Mouse (Mus musculus) effector memory CD4-positive, alpha-beta T cell, adult 7 months (primary cell): ENCODE data around the gene Hdac11. TPM values are rescaled to one million over a fixed set of nuclear protein-coding genes. Genes with fewer than 3 reads are reported as not detected.

Experiments used
- polyA plus RNA-seq: library from polyadenylated mRNA; unstranded; fragments of 100-300 nt; shearing (Covaris generic); gene quantifications from one replicate; pipeline ENCODE4 v1.2.1, GENCODE M21; 2017

The Hdac11 gene
- polyA plus RNA-seq: 0.57 TPM

DNA sequence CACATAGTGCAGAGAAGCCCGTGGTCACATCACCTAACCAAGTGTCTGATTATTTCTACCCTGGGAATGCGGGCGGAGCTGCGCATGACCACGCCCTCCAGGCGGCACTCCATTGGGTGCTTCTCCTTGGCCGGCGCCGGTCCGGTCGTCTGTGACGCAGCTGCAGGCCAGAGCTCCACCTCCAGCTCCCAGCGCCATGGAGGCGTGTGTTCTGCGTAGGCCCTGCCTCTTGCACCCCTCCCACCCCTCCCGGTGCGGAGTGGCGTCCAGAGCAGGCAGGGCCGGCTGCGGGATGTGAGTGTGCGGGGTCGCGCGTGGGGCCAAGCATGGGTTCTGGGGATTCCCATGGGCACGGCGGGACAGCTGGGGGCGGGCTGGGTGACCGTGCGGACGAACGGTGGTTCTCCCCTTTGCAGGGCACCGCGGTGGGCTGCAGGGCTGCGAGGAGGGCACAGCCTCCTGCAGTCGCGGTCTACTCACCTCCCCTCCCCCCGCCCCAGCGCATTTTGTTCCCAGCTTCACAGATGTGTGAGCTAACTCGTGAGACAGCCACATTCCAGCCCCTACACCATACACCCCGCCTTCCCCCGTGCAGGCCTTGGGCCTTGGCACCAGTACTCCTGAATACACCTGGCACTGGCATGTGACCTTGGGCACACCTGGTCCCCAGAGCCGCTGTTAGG, at the start of gene Hdac11:
TSS of gene Hdac11 (plus strand) at position 112 of the 683 bp plus-strand sequence.

DNA sequence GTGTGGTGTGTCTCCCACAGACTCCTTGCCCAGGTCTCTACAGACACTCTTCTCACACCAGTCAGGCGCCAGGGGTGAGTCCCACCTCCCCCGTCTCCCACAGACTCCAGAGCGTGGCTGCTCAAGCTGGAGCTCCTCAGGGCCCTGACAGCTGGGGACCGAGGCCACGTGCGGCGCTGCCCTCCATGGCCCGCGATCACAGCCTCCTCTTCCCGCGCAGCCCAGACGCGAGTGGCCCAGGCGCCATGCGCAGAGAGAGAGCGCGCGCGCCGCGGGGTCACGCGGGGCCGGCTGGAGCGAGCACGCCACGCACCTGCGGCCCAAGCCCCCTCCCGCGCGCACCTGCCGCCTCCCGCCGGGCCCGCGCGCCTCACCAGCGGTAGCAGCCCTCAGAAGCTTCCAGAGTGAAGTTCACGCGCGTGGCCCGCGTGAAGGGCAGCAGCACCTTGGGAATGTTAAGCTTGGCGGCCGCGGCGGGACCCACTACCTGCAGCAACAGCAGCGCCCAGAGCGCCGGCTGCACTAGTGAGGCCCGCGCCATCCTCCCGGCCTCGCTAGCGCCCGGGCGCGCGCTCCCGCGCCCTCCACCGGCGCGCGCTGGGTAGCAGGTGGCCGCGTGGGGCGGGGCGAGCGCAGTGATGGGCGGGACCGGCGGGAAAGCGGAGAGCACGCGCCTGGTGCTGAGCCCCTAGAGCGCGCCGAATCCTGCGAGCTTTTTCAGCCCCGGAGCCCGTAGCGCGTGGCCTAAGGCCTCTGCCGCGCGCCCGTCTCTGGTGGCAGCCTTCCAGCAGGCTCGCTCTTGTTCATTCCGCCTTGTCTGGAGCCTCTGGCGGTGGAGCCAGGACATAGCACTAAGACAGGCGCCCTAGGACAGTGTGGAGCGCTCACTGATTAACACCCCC, 40.0 kb upstream of the Hdac11 start, which contains the start of gene Nup210:
TSS of gene Nup210 (minus strand) at position 586 of the 902 bp plus-strand sequence.

DNA sequence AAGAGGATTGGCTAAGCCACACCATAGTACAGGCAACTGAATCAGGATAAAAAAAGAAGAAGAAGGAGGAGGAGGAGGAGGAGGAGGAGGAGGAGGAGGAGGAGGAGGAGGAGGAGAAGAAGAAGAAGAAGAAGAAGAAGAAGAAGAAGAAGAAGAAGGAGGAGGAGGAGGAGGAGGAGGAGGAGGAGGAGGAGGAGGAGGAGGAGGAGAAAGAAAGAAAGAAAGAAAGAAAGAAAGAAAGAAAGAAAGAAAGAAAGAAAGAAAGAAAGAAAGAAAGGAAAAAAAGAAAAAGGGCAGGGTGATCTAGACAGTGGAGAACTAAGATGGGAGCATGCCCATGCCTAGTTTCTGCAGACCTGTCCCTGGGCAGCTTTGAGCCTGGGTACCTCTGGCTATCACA, 55.7 kb downstream of the Hdac11 start, which contains the start of gene Fbln2:
TSS of gene Fbln2 (plus strand) at position 301 of the 400 bp plus-strand sequence.

Other genes starting within 250 kb of the Hdac11 start
- gene Iqsec1, start 168.0 kb upstream of the Hdac11 start, polyA plus RNA-seq: 4.8 TPM
- 217 TPM for gene Nup210, start 39.8 kb upstream of the Hdac11 start, polyA plus RNA-seq
- 0.32 TPM for gene Fbln2, start 55.8 kb downstream of the Hdac11 start, polyA plus RNA-seq